Mouse (Mus musculus): ENCODE measurements around the gene Msrb2. TPM values are rescaled to one million over a fixed set of nuclear protein-coding genes. Genes with fewer than 3 reads are reported as not detected.

Gene Msrb2
- total RNA-seq, 2 experiments from 2014 or later, result 39.0 to 50.1 TPM

Other genes starting within 250 kb of the Msrb2 start
- not detected for gene Armc3, start 172.1 kb upstream of the Msrb2 start, total RNA-seq (2021)
- not detected for gene Ptf1a, start 74.2 kb downstream of the Msrb2 start, total RNA-seq (2021)
- not detected for gene 4921504E06Rik, start 182.5 kb downstream of the Msrb2 start, total RNA-seq (2021)